8 mouse cellular contexts compared by ENCODE assay signal in the genomic region with DNA sequence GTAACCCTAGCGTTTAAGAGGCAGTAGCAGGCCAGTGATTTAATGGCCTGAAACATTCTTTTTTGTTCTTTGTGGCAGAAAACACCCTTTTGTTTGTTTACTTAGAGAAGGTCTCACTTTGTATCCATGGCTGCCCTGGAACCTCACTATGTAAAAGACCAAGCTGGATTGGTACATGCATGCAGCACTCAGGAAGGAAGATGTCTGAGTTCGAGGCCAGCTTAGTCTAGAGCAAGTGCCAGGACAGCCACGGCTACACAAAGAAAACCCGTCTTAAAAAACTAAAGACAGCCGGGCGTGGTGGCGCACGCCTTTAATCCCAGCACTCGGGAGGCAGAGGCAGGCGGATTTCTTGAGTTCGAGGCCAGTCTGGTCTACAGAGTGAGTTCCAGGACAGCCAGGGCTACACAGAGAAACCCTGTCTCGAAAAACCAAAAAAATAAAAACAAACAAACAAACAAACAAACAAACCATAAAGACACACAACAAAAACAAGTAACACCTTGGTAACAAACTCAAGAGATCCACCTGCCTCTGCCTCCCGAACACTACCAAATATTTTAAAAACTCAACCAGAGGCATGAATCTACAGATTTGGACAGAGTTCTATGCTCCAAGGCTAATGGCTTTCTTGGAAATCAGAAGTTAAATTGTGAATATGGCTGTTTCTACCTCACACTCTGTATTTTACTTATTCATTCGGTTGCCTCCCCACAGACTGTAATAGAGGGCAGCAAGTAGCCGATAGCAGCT. TPM values are rescaled to one million over a fixed set of nuclear protein-coding genes. Genes with fewer than 3 reads are reported as not detected.
DNase-seq lines count a peak whose midpoint lies in the region; ATAC-seq lines count a peak whose summit lies in the region.

No protein-coding gene starts in this region.

- peak overlapping the region; percentile 99 for H3K27ac ChIP-seq in kidney, embryonic 15.5 days
- H3K27ac ChIP-seq in hindbrain, embryonic 13.5 days = peak overlapping the region; percentile 99
- H3K27ac ChIP-seq in midbrain, embryonic 14.5 days (replicated peaks; ENCODE audit: low read depth, low read length) = peak overlapping the region; percentile 99

- no peak for DNase-seq in kidney, adult 18-20 months
- DNase-seq in ZHBTc4 (ENCODE audit: low read depth, low spot score) = peak; percentile 53
- DNase-seq in midbrain, embryonic 14.5 days = no peak
- DNase-seq in urinary bladder, postnatal 36 days (ENCODE audit: low spot score in 2 of 2) = no peak
- no peak for DNase-seq in adrenal gland, postnatal 36 days
- no peak for DNase-seq in gastrocnemius, adult 8-10 months (ENCODE audit: low spot score in 2 of 2)

- 73% methylated on average over 15 of the region's 15 CpGs for WGBS in kidney, embryonic 15.5 days
- 79% methylated on average over 15 of the region's 15 CpGs for WGBS in hindbrain, embryonic 13.5 days
- WGBS in midbrain, embryonic 14.5 days = 81% methylated on average over 15 of the region's 15 CpGs

- peak overlapping the region; percentile 65 for H3K4me2 ChIP-seq in kidney, embryonic 15.5 days
- peak overlapping the region; percentile 61 for H3K4me2 ChIP-seq in hindbrain, embryonic 13.5 days
- peak overlapping the region; percentile 73 for H3K4me2 ChIP-seq in midbrain, embryonic 14.5 days (ENCODE audit: low read length)

- H3K36me3 ChIP-seq in kidney, embryonic 15.5 days = peaks cover 4% of the 10 kb centered on the region
- no peaks in the 10 kb centered on the region for H3K36me3 ChIP-seq in hindbrain, embryonic 13.5 days
- H3K36me3 ChIP-seq in midbrain, embryonic 14.5 days (ENCODE audit: control insufficient read depth, insufficient read depth, low read length) = no peaks in the 10 kb centered on the region; the same call in none of the 2 replicates

- no peaks in the 10 kb centered on the region for H3K27me3 ChIP-seq in kidney, embryonic 15.5 days
- H3K27me3 ChIP-seq in hindbrain, embryonic 13.5 days = no peaks in the 10 kb centered on the region
- no peaks in the 10 kb centered on the region for H3K27me3 ChIP-seq in midbrain, embryonic 14.5 days (ENCODE audit: control insufficient read depth, insufficient read depth, low read length)

- peaks cover 25% of the 10 kb centered on the region for H3K4me1 ChIP-seq in kidney, embryonic 15.5 days
- peaks cover 34% of the 10 kb centered on the region for H3K4me1 ChIP-seq in hindbrain, embryonic 13.5 days (replicated peaks)
- peaks cover 16% of the 10 kb centered on the region for H3K4me1 ChIP-seq in midbrain, embryonic 14.5 days (ENCODE audit: control insufficient read depth, insufficient read depth, low read length)

- peak overlapping the region; percentile 90 for H3K4me3 ChIP-seq in kidney, embryonic 15.5 days (replicated peaks)
- H3K4me3 ChIP-seq in hindbrain, embryonic 13.5 days = peak overlapping the region; percentile 75
- peak overlapping the region; percentile 76 for H3K4me3 ChIP-seq in midbrain, embryonic 14.5 days (replicated peaks; ENCODE audit: low read depth, low read length)

- H3K9me3 ChIP-seq in kidney, embryonic 15.5 days (replicated peaks) = no peaks in the 10 kb centered on the region
- H3K9me3 ChIP-seq in hindbrain, embryonic 13.5 days = no peaks in the 10 kb centered on the region
- no peaks in the 10 kb centered on the region for H3K9me3 ChIP-seq in midbrain, embryonic 14.5 days (ENCODE audit: control insufficient read depth, low read length)

- peak overlapping the region; percentile 69 for H3K9ac ChIP-seq in kidney, embryonic 15.5 days
- H3K9ac ChIP-seq in hindbrain, embryonic 13.5 days = peak overlapping the region; percentile 81
- peak overlapping the region; percentile 96 for H3K9ac ChIP-seq in midbrain, embryonic 14.5 days (replicated peaks; ENCODE audit: low read length)

- no peak for ATAC-seq in kidney, embryonic 15.5 days (replicated peaks; ENCODE audit: low FRiP score)
- no peak for ATAC-seq in hindbrain, embryonic 13.5 days (ENCODE audit: low FRiP score)
- no peak for ATAC-seq in midbrain, embryonic 14.5 days (ENCODE audit: low FRiP score, low TSS enrichment)

RNA-seq across cellular contexts. Expression of gene Smarca4, which starts 0.9 kb away (rescaled TPM):
- polyA plus RNA-seq in kidney, embryonic 15.5 days (2015; fragmentation: Nextera tagmentation; extraction: Ambion mirVana) = 91.0 and 101 TPM in 2 replicates
- 156 and 158 TPM in 2 replicates for polyA plus RNA-seq in hindbrain, embryonic 13.5 days (2015; fragmentation: Nextera tagmentation; extraction: Ambion mirVana)
- polyA plus RNA-seq in midbrain, embryonic 14.5 days (2014; fragmentation: Nextera tagmentation; extraction: Ambion mirVana) = 162 and 179 TPM in 2 replicates
- total RNA-seq in adrenal gland, postnatal 36 days (2021) = 10 to 100 TPM; 74.6 to 80.8 TPM
- 10 to 100 TPM; 37.3 to 40.9 (median 38.5) TPM for total RNA-seq in gastrocnemius, adult 8-10 months (2022)

RNA-seq across cellular contexts. Expression of gene Yipf2, which starts 22.4 kb away (rescaled TPM):
- 29.7 and 32.7 TPM in 2 replicates for polyA plus RNA-seq in kidney, embryonic 15.5 days (2015; fragmentation: Nextera tagmentation; extraction: Ambion mirVana)
- polyA plus RNA-seq in hindbrain, embryonic 13.5 days (2015; fragmentation: Nextera tagmentation; extraction: Ambion mirVana) = 25.7 and 27.7 TPM in 2 replicates
- polyA plus RNA-seq in midbrain, embryonic 14.5 days (2014; fragmentation: Nextera tagmentation; extraction: Ambion mirVana) = 19.4 and 20.5 TPM in 2 replicates
- total RNA-seq in adrenal gland, postnatal 36 days (2021) = 10 to 100 TPM; 23.3 to 39.1 TPM
- 1 to 10 TPM; 6.2 to 6.7 (median 6.5) TPM for total RNA-seq in gastrocnemius, adult 8-10 months (2022)

RNA-seq across cellular contexts. Expression of gene Timm29, which starts 22.5 kb away (rescaled TPM):
- polyA plus RNA-seq in kidney, embryonic 15.5 days (2015; fragmentation: Nextera tagmentation; extraction: Ambion mirVana) = 28.4 and 28.6 TPM in 2 replicates
- 53.5 and 55.0 TPM in 2 replicates for polyA plus RNA-seq in hindbrain, embryonic 13.5 days (2015; fragmentation: Nextera tagmentation; extraction: Ambion mirVana)
- polyA plus RNA-seq in midbrain, embryonic 14.5 days (2014; fragmentation: Nextera tagmentation; extraction: Ambion mirVana) = 68.8 and 86.9 TPM in 2 replicates
- total RNA-seq in adrenal gland, postnatal 36 days (2021) = 10 to 100 TPM; 57.4 to 68.8 TPM
- 10 to 100 TPM; 48.2 to 52.3 (median 51.3) TPM for total RNA-seq in gastrocnemius, adult 8-10 months (2022)
